Mouse (Mus musculus) C2C12 (cell line): ENCODE data around the gene Rrm2.

ENCODE experiments used
- CTCF ChIP-seq: IDR thresholded peaks from one replicate; pipeline ENCODE4 v1.5.1; 2011; ENCODE audit not compliant: control insufficient read depth, insufficient read depth, insufficient read length
- MYOD1 ChIP-seq: IDR thresholded peaks from one replicate; pipeline ENCODE4 v1.6.1; 2011; ENCODE audit warnings: low read depth; ENCODE audit not compliant: control insufficient read depth, insufficient read length

- no peak for TF ChIP-seq CTCF
- no peak for TF ChIP-seq MYOD1
Observed at GRCm38 (mm10) chr12:24723434-24723833, 15.4 kb downstream of the Rrm2 start.
